Mouse (Mus musculus): ENCODE results near the gene Tnfsf8.

DNA sequence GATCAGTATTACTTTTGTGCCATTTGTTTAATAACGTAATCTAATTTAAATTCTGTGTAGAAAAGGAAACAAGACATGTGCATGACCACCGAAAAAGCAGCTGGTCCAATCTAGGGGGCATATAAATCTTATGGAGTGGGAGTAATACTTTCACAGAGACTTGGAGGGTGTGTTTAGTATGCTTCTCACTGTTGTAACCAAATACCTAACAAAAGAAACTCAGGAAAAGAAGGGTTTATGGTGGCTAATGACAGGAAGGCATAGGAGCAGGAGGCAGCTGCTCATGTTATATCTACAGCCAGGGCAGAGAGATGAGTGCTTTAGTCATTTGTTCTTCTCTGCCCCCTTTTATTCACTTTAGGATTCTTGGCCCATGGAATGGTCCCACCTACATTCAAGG lies 15.6 kb upstream of the Tnfsf8 start:
- TF ChIP-seq GATA1 (IDR thresholded peaks at IDR 0.05; ENCODE audit: low read length) (no peak), TAL1 (IDR thresholded peaks at IDR 0.05; ENCODE audit: low read length) (no peak)
